Mouse (Mus musculus) embryonic facial prominence, embryonic 13.5 days (tissue): ENCODE data around the gene Olfr1357. TPM values are rescaled to one million over a fixed set of nuclear protein-coding genes. Genes with fewer than 3 reads are reported as not detected.
A peak's percentile ranks its signal among the peaks of the same experiment; 100 is the strongest.

Source experiments
- ATAC-seq: fragments of 200-750 bp; cut with Nextera tagmentation; 2 replicates; pipeline ENCODE4 v1.8.0; 2017; ENCODE audit warnings: low read depth; ENCODE audit not compliant: insufficient number of reproducible peaks, insufficient read depth, low FRiP score, low TSS enrichment
- H3K27ac ChIP-seq: fragments of 300-500 bp; sonication (generic); 2 replicates; pipeline ENCODE4 v1.5.1; 2015; ENCODE audit warnings: moderate library complexity, mild to moderate bottlenecking, inconsistent platforms
- H3K27me3 ChIP-seq: fragments of 300-500 bp; sonication (generic); 2 replicates; pipeline ENCODE4 v1.6.1; 2015; ENCODE audit warnings: mild to moderate bottlenecking, inconsistent platforms
- H3K36me3 ChIP-seq: fragments of 300-500 bp; sonication (generic); 2 replicates; pipeline ENCODE4 v1.6.1; 2015; ENCODE audit warnings: mild to moderate bottlenecking, inconsistent platforms
- H3K4me1 ChIP-seq: fragments of 300-500 bp; sonication (generic); 2 replicates; pipeline ENCODE4 v1.6.1; 2015; ENCODE audit warnings: inconsistent platforms
- H3K4me2 ChIP-seq: fragments of 300-500 bp; sonication (generic); 2 replicates; pipeline ENCODE4 v1.6.1; 2015; ENCODE audit warnings: moderate library complexity, mild to moderate bottlenecking, inconsistent platforms
- H3K4me3 ChIP-seq: fragments of 300-500 bp; sonication (generic); 2 replicates; pipeline ENCODE4 v1.5.1; 2015; ENCODE audit warnings: mild to moderate bottlenecking, inconsistent platforms
- H3K9ac ChIP-seq: fragments of 300-500 bp; sonication (generic); 2 replicates; pipeline ENCODE4 v1.6.1; 2015; ENCODE audit warnings: mild to moderate bottlenecking, inconsistent platforms
- H3K9me3 ChIP-seq: fragments of 300-500 bp; sonication (generic); 2 replicates; pipeline ENCODE4 v1.6.1; 2016; ENCODE audit warnings: inconsistent platforms
- WGBS: fragments of 180-500 bp; shearing (Covaris S2); methylation state at CpG from one replicate; pipeline ENCODE4 v1.1.7; 2015; ENCODE audit warnings: mixed read lengths; 5-methylcytosine and 5-hydroxymethylcytosine counted together
- polyA plus RNA-seq: library from polyadenylated mRNA; unstranded; fragments of >200 nt; fragmentation: Nextera tagmentation; extraction: Ambion mirVana; gene quantifications from 2 replicates; pipeline ENCODE4 v1.2.1, GENCODE M21; 2015

Olfr1357 gene
- polyA plus RNA-seq, 1 experiment from 2014 or later: not detected

DNA sequence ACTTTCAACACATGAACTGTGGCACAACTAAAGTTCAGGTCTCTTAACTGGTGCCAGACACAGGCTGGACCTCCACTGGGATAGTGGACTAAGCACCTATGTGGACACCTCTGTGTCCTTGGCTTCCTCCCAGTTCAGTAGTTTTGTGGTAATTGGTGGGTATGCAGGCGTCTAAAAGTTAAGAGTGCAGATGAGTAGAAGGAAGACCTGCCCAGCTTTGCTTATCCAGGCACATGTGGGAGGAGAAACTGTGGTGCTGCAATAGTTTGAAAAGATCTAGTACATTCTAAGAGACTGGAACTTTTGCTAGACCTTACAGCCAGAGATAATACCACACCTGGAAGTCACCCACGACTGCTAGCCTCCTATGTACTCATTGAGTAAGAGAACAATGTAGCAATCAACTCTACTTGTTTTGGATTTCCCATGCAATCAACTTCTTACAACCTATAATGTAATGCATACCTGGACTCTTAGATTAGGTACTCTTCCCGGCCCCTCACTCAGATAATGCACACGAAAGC lies 25.0 kb downstream of the Olfr1357 start:
- peaks cover 21% of the 10 kb centered on the region for H3K36me3 ChIP-seq
- no peak overlapping the region for H3K4me3 ChIP-seq
- H3K27me3 ChIP-seq: no peaks in the 10 kb centered on the region
- WGBS: 78% methylated on average over 4 of the region's 4 CpGs
- no peaks in the 10 kb centered on the region for H3K9me3 ChIP-seq
- ATAC-seq: no peak
- H3K27ac ChIP-seq: no peak overlapping the region
- H3K4me2 ChIP-seq: no peak overlapping the region
- H3K9ac ChIP-seq: no peak overlapping the region
- peaks cover 16% of the 10 kb centered on the region for H3K4me1 ChIP-seq

DNA sequence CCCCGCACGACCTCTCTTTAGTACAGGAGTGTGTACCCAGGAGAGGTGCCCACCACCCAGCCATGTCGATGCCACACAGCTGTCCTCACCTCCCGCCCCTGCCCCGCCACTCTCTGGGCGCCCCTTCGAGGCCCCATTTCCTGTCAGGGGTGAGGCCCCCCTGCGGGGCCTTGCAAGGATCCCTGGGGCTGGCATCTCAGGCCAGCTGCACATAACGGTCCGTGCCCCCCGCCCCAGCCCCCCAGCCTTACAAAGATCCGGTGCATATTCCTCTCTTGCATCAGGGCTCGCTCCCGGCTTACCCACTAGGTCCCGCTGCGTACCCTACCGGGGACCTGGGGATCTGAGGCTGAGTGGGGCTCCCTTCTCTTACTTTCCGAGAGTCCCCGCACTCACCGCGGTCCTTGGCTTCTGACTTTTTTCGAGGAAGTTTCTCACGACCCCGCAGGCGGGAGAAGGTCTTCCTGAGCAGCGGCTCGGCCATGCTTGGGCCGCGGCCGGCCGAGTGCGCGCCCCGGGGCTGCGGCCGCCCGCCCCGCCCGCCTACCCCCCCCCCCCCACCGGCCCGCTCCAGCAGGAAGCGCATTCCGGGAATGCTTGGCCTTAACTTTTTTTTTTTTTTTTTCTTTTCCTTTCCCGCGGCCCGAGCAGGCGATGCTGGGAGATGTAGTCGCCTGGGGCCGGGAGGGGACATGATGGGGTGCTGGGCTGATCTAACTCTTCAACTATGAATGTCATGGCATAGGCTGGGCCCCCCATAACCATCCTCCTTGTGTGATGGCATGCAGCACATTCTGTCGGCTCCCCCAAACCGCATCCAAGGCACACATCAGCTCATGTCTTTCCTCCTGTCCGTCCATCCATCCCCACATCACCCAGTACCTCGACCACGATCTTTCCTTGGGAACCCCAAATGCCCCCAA lies 26.2 kb downstream of the Olfr1357 start, which contains the start of gene Syde1:
Gene Syde1, minus strand, starts transcription at position 559 of the 923 bp plus-strand sequence.
- ATAC-seq: peak; percentile 64
- Histone ChIP-seq H3K9me3 (no peaks in the 10 kb centered on the region), H3K36me3 (peaks cover 32% of the 10 kb centered on the region), H3K27me3 (no peaks in the 10 kb centered on the region), H3K4me1 (peaks cover 16% of the 10 kb centered on the region), H3K4me3 (peak within 1 kb of the TSS; percentile 65), H3K27ac (peak within 1 kb of the TSS; percentile 92), H3K9ac (peak within 1 kb of the TSS; percentile 83), H3K4me2 (peak within 1 kb of the TSS; percentile 82)
- WGBS: 3% methylated on average over 47 of the region's 54 CpGs

DNA sequence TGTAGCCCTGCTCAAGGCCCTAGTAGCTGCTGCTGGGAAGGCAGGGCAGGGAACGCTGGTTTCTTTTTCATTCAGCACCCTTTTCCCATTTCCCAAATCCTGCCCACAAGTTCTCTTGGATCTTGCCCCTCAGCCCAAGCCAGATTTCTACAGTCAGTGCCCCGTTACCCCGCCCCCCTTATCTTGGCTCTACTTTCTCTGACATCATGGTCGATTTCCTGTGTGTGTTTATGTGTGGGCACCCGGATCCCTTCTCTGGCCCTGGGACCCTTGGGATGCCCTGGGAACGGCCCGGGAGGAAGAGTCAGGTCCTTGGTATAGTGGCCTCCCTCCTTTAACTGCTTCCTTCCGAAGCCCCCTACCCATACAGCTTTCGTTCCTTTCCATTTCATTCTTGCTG lies 27.1 kb downstream of the Olfr1357 start:
- Histone ChIP-seq H3K27ac (peak overlapping the region; percentile 92), H3K4me3 (peak overlapping the region; percentile 65), H3K9ac (peak overlapping the region; percentile 83), H3K36me3 (peaks cover 41% of the 10 kb centered on the region), H3K4me1 (peaks cover 16% of the 10 kb centered on the region), H3K27me3 (no peaks in the 10 kb centered on the region), H3K9me3 (no peaks in the 10 kb centered on the region), H3K4me2 (peak overlapping the region; percentile 82)
- 20% methylated on average over 9 of the region's 9 CpGs for WGBS
- no peak for ATAC-seq

GRCm38 (mm10) chr10:78589901-78590300 lies 28.0 kb downstream of the Olfr1357 start:
- Histone ChIP-seq H3K4me1 (peaks cover 16% of the 10 kb centered on the region), H3K27me3 (no peaks in the 10 kb centered on the region), H3K36me3 (peaks cover 50% of the 10 kb centered on the region), H3K4me3 (peak overlapping the region; percentile 65; the same call in 1 of the 2 replicates), H3K4me2 (peak overlapping the region; percentile 82), H3K27ac (no peak overlapping the region), H3K9ac (peak overlapping the region; percentile 83; the same call in 1 of the 2 replicates), H3K9me3 (no peaks in the 10 kb centered on the region)
- WGBS: 93% methylated on average over 8 of the region's 8 CpGs
- ATAC-seq: no peak

- H3K9ac ChIP-seq: no peak overlapping the region
- peaks cover 16% of the 10 kb centered on the region for H3K4me1 ChIP-seq
- no peaks in the 10 kb centered on the region for H3K27me3 ChIP-seq
- no peaks in the 10 kb centered on the region for H3K9me3 ChIP-seq
- peaks cover 56% of the 10 kb centered on the region for H3K36me3 ChIP-seq
- H3K4me2 ChIP-seq: no peak overlapping the region
- ATAC-seq: no peak
- no peak overlapping the region for H3K4me3 ChIP-seq
- H3K27ac ChIP-seq: no peak overlapping the region
- WGBS: 96% methylated on average over 18 of the region's 18 CpGs
Observed at GRCm38 (mm10) chr10:78589291-78589690, 28.6 kb downstream of the Olfr1357 start.

DNA sequence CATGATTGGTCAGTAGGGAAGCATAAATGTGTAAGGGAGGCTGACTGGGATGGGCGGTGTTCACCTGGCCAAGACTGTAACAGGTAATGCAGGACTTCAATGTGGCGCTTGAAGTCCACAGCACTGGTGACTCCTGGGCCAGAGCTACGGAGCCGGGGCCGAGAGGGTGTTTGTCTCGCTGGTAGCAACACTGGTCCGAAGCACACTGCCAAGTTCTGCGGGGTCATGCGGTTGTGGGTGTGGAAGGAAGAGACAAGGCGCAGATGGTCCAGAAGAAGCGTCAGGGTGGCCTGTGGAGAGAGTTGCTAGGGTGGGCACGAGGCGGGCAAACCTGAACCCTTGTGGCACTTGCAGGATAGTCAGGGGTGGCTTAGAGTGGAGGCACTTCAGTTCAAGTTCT lies 31.8 kb downstream of the Olfr1357 start:
- H3K4me1 ChIP-seq: peaks cover 12% of the 10 kb centered on the region
- H3K9ac ChIP-seq: no peak overlapping the region
- no peak overlapping the region for H3K4me3 ChIP-seq
- no peak for ATAC-seq
- WGBS: 96% methylated on average over 13 of the region's 13 CpGs
- H3K9me3 ChIP-seq: no peaks in the 10 kb centered on the region
- no peak overlapping the region for H3K27ac ChIP-seq
- H3K27me3 ChIP-seq: no peaks in the 10 kb centered on the region
- peaks cover 84% of the 10 kb centered on the region for H3K36me3 ChIP-seq
- no peak overlapping the region for H3K4me2 ChIP-seq

DNA sequence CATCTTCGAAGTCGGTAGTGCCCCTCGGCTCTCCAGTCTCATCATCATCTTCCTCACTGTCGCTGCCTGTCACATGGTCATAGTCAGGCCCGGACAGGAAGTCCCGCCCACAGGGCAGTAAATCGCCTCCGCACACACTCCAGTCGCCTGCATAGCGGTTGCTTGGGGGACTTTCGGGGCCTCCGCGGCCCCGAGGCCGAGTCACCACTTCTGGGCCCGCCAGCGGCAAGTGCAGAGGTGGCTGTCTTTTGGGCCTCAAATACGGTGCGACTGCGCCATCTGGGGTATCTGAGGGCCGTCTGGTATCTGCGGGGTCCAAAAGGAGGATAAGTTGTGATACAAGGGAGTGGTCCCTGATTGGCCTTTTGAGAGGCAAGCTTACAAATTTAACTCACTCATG lies 32.3 kb downstream of the Olfr1357 start:
- no peaks in the 10 kb centered on the region for H3K27me3 ChIP-seq
- WGBS: 91% methylated on average over 22 of the region's 22 CpGs
- no peak overlapping the region for H3K27ac ChIP-seq
- no peak overlapping the region for H3K4me2 ChIP-seq
- H3K9me3 ChIP-seq: no peaks in the 10 kb centered on the region
- no peak overlapping the region for H3K4me3 ChIP-seq
- H3K36me3 ChIP-seq: peaks cover 89% of the 10 kb centered on the region
- H3K9ac ChIP-seq: no peak overlapping the region
- H3K4me1 ChIP-seq: peaks cover 9% of the 10 kb centered on the region
- ATAC-seq: no peak

DNA sequence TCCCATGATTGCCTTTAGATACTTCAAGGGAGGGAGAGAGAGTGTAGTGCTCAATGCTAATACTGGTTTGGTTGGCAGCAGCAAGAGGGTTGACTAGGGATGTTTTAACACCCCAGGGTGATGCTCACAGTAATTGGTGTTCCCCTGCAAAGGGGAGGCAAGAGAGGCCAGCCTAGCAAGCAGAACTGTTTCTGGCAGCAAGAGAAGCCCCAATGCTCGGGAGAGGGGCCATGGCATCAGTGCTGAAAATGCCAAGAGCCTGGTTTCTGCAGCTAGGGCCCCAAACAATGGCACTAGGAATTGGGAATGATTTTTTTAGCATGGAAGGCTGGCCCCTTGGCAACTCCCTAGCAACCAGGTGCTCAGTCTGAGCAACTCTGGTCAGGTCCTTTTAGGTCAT lies 32.9 kb downstream of the Olfr1357 start:
- H3K27ac ChIP-seq: no peak overlapping the region
- peaks cover 92% of the 10 kb centered on the region for H3K36me3 ChIP-seq
- H3K27me3 ChIP-seq: no peaks in the 10 kb centered on the region
- no peak overlapping the region for H3K9ac ChIP-seq
- peaks cover 3% of the 10 kb centered on the region for H3K4me1 ChIP-seq
- 91% methylated on average over 1 of the region's 1 CpGs for WGBS
- H3K9me3 ChIP-seq: no peaks in the 10 kb centered on the region
- no peak overlapping the region for H3K4me2 ChIP-seq
- no peak for ATAC-seq
- no peak overlapping the region for H3K4me3 ChIP-seq

DNA sequence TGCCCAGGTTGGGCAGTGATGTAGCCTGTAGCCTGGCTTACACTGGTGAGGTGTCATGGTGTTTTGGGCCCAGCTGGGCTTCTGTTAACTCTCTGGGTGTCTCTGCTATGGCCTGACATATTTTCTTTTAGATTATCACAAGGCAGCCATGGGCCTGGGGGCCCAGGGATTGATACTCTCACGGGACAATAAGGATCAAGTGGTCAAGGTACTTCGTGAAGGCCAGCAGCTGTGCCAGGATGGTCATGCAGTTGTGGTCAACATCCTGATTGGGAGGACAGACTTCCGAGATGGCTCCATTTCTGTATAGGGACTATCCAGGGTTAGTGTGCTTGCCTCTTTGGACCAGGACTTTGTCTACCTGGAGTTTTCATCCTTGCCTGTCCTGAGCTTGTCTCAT lies 33.9 kb downstream of the Olfr1357 start:
- Histone ChIP-seq H3K4me2 (no peak overlapping the region), H3K4me3 (no peak overlapping the region), H3K27me3 (no peaks in the 10 kb centered on the region), H3K9ac (no peak overlapping the region), H3K4me1 (no peaks in the 10 kb centered on the region), H3K27ac (no peak overlapping the region), H3K36me3 (peaks cover 90% of the 10 kb centered on the region), H3K9me3 (no peaks in the 10 kb centered on the region)
- no peak for ATAC-seq
- 82% methylated on average over 3 of the region's 3 CpGs for WGBS

DNA sequence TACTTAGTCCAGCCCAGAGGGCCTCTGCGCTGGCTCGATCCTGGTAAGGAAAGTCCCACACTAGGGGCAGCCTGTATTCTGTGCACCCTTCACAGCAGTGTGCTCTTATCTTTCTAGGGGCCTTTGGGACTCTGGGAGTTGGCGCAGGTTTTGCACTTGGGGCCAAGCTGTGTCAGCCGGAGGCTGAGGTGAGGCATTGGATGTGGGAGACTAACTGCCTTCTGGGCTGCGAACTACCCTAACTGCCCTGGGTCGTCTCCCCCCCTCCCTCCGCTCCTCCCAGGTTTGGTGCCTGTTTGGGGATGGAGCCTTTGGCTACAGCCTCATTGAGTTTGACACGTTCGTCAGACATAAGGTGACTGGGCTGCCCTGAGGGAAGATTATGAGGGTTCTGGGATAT lies 34.5 kb downstream of the Olfr1357 start:
- Histone ChIP-seq H3K36me3 (peaks cover 87% of the 10 kb centered on the region), H3K27ac (no peak overlapping the region), H3K4me1 (no peaks in the 10 kb centered on the region), H3K4me3 (no peak overlapping the region), H3K9me3 (no peaks in the 10 kb centered on the region), H3K4me2 (no peak overlapping the region), H3K27me3 (no peaks in the 10 kb centered on the region), H3K9ac (no peak overlapping the region)
- no peak for ATAC-seq
- WGBS: 76% methylated on average over 9 of the region's 9 CpGs

DNA sequence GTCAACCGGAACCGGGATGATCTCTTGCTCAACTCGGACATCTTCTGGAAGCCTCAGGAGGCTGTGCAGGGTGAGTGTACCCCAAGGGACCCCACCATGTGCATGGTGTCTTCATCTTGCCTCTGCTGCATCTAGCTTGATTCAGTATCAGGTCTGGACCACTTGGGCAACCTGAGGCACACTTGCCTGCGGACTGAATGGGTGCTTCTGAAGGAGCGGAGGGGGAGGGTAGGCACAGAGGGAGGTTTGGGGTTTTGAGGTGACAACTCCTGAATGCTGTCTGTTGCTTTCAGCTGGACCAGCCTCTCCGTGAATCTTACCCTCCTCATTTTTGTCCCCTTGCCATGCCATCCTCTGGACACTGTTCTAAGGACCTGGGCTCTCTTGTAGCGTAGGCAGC lies 36.8 kb downstream of the Olfr1357 start:
- H3K4me2 ChIP-seq: no peak overlapping the region
- no peaks in the 10 kb centered on the region for H3K27me3 ChIP-seq
- H3K4me3 ChIP-seq: no peak overlapping the region
- H3K9ac ChIP-seq: no peak overlapping the region
- H3K27ac ChIP-seq: no peak overlapping the region
- no peaks in the 10 kb centered on the region for H3K9me3 ChIP-seq
- 91% methylated on average over 7 of the region's 7 CpGs for WGBS
- ATAC-seq: no peak
- H3K36me3 ChIP-seq: peaks cover 86% of the 10 kb centered on the region
- no peaks in the 10 kb centered on the region for H3K4me1 ChIP-seq

GRCm38 (mm10) chr10:78578204-78578603 lies 39.7 kb downstream of the Olfr1357 start:
- H3K4me1 ChIP-seq: peaks cover 13% of the 10 kb centered on the region
- ATAC-seq: no peak
- H3K9me3 ChIP-seq: no peaks in the 10 kb centered on the region
- H3K27ac ChIP-seq: no peak overlapping the region
- no peak overlapping the region for H3K4me3 ChIP-seq
- H3K9ac ChIP-seq: no peak overlapping the region
- WGBS: 73% methylated on average over 3 of the region's 3 CpGs
- H3K4me2 ChIP-seq: no peak overlapping the region
- H3K36me3 ChIP-seq: peaks cover 57% of the 10 kb centered on the region
- no peaks in the 10 kb centered on the region for H3K27me3 ChIP-seq
